Mouse (Mus musculus): ENCODE data around the gene Itpr2.

GRCm38 (mm10) chr6:146215302-146215701 is 286.7 kb downstream of the Itpr2 start:
- TF ChIP-seq CTCF (IDR thresholded peaks at IDR 0.05; ENCODE audit: low read depth, low read length) = no peak
- TF ChIP-seq POLR2A (IDR thresholded peaks at IDR 0.05; ENCODE audit: insufficient read depth, low read length) = no peak
- TF ChIP-seq EP300 (IDR thresholded peaks at IDR 0.05; ENCODE audit: insufficient read depth, low read depth, low read length) = no peak
